Mouse (Mus musculus) heart, postnatal 25 days (tissue): ENCODE results near the gene Fcor. TPM values are rescaled to one million over a fixed set of nuclear protein-coding genes. Genes with fewer than 3 reads are reported as not detected.
A peak's percentile ranks its signal among the peaks of the same experiment; 100 is the strongest.

Experiments used
- DNase-seq: peaks from one replicate; pipeline ENCODE4 v3.0.0; 2022; ENCODE audit warnings: low spot score
- intact Hi-C: fragments of 180-260 bp; cut with DNase I; formaldehyde crosslinking; loops from one replicate; pipeline ENCODE4 v1.15.1; 2025
- total RNA-seq, 2 experiments: library from RNA; stranded (reverse); gene quantifications; 2 replicates each; pipeline ENCODE4 v1.2.3; 2021

The Fcor gene
- total RNA-seq, 2 experiments from 2014 or later: 2.2 TPM; not detected in 1

- intact Hi-C loops: no loop called here
- DNase-seq: peak; percentile 86
Observed at GRCm38 (mm10) chr8:3676131-3676992, 4.2 kb upstream of the Fcor start, which contains the start of gene Trappc5. TSS of gene Trappc5 (plus strand) at chr8:3676299.

DNA sequence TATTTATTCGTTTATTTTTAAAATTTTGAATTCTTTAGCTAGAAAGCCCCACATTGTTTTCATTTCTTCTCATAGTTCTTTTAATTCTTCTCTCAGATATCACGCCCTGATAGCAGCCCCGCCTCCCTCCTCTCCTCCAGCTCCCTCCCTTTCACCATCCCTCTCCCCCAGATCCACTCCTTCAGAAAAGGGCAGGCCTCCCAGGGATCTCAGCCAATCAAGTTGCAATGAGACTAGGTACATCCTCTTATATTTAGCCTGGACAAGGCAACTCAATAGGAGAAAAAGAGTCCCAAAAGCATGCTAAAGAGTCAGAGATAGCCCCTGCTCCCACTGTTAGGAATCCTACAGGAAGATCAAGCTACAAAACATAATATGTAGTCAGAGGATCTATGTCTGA lies 2.5 kb upstream of the Fcor start:
- no peak for DNase-seq
- intact Hi-C loops: no loop called here

- intact Hi-C loops: no loop called here
- no peak for DNase-seq
Observed at GRCm38 (mm10) chr8:3670388-3670787, 1.8 kb downstream of the Fcor start.

DNA sequence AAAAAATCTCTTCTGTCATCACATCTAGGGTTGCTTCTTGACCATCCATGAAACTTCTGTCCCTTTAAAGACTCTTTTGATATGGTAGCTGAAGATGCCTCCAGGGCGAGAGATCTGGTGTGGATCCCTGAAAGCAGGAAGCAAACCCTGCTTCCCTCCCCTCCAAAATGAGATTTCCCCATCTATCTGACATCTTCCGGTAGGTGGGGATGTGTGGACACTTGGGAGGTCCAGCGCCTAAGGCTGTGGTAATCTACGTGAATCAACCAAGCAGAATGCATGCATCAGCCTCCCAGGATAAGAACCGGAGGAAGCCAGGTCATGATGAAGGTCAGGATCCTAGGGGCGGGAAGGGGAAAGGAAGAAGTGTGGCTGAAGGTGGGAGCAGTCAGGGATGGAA lies 6.7 kb downstream of the Fcor start, which contains the start of gene Mcemp1:
Mcemp1 (plus strand) TSS at position 248 of the 400 bp plus-strand sequence.
- intact Hi-C loops: no loop called here
- no peak for DNase-seq

DNA sequence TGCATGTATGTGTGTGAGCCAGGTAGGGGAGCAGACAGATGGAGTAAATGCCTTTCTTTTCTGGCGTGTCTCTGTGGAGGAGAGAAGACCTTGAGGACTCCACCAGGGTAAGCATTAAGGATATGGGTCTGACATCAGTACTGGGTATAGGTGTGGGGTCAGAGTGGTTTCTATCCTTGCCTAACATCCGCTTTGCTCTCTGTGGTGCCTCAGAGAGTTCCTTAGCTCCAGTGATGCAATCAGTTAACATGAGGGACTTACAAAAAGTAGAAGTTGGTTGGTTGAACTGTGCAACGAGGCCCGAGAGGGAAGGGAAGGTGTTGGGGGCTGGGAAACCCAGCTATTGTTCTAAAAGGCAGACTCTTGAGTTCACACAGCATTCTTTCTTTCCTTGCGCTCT lies 7.8 kb downstream of the Fcor start:
- DNase-seq: no peak
- intact Hi-C loops: no loop called here

- DNase-seq: no peak
- intact Hi-C loops: no loop called here
Observed at GRCm38 (mm10) chr8:3660889-3661288, 11.3 kb downstream of the Fcor start.

DNA sequence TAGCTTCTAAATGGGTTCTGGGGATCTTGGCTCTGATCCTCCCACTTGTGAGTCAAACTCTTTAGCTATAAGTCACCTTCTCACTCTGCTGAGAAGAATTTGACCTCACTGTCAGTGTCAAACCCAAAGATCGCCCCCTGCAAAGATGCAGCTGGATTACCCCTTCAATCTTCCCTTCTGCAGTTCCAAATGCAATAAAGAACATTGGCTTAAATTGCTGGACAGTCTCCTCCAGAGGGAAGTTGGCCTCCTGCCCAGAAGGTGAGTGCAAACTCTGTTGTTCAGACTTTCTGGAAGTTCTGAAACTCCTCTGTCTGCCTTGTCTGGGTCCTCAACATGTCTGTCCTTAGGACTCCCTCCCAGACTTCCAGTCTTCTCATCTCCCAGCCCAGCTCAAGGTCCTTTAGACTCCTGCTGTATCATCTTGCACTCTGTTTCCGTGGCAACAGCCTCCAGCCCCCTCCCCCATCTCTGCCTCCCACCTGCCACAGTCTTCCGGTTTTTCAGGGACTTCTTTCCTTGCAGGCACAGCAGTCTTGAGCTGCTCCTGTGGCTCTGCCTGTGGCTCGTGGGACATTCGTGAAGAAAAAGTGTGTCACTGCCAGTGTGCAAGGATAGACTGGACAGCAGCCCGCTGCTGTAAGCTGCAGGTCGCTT lies 15.3 kb downstream of the Fcor start:
- intact Hi-C loops: no loop called here
- no peak for DNase-seq

DNA sequence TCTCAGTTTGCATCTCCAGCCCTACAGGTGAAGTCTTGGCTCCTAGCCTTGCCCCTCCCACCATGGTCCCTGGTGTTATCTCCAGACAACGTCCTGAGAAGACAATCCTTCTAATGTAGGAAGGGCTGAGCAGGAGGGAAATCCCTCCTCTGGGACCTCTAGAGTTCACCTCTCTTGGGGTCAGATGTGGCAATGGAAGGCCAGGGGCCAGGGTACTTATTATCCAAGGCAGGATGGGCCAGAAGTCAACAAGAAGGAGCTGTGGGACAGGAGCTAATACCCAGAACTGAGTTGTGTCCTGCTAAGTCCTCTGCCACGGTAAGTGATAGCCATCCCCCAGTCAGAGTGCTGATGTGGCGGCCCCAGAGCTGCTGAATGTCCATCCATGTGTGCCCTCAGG lies 16.6 kb downstream of the Fcor start, which contains the start of gene Retn:
Retn (plus strand) TSS at position 245 of the 400 bp plus-strand sequence.
- DNase-seq: no peak
- intact Hi-C loops: no loop called here

DNA sequence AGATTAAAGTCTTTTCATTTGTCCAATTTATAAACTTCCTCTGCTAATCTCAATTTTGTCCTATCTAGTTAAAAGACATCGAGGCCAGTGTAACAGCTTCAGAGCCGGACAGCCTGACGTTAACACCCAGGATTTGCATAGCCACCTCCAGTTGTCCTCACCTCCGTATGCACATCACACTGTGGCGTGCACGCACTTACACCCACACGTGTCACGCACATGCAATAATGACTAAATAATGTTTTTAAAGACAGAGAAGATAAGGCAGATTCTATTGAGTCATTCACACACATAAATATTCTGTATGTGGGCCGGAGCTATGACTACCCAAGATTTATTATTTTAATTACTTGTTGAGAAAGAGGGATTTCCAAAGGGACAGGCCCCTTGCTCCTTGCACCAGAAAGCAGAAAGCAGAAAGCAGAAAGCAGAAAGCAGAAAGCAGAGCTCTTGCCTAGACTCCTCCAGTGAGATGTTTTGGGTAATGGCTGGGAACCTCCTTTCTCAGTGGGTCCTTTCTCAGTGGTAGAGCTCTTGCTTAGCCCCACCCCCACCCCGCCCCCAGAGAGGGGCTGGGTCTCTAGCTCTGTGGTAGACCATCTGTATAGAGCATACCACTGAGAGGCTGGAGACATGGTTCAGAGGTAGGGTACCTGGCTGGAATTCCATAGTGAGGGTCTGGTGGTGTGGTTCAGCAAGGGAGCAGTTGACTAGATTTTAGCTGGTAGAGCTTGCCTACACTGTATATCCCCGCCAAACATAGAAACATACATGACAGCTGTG lies 17.2 kb downstream of the Fcor start:
- intact Hi-C loops: no loop called here
- DNase-seq: no peak

DNA sequence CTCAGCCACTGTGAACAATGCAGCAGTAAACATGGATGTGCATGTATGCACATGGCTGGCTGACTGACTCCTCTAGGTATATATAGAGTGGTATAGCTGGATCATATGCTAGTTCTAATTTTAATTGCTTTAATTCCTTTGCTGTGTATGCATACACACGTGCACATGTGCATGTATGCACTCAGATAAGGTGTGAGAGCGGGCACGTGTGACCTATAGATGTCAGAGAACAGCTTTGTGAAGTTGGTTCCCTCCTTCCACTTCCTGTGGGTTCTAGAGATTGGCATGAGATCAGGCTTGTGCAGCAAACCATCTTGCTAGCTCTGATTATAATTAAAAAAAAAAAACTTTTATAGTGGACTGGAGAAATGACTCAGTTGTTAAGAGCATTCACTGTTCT lies 19.3 kb downstream of the Fcor start:
- intact Hi-C loops: no loop called here
- no peak for DNase-seq

DNA sequence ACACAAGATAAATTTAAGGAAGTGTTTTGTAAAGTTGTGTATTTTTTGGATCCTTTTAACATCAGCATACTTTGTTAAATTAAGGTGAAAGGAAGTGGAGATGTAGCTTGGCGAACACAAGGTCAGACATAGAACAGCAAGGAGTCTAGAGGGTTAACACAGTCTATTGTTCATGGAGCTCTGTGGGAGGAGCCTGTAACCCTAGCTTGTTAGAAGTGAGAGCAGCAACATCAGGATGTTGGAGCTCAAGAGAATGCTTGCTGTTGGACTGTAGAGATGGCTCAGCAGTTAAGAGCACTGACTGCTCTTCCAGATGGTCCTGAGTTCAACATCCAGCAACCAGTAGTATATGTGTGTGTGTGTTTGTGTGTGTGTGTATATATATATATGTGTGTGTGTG lies 23.2 kb downstream of the Fcor start:
- DNase-seq: no peak
- intact Hi-C loops: no loop called here

DNA sequence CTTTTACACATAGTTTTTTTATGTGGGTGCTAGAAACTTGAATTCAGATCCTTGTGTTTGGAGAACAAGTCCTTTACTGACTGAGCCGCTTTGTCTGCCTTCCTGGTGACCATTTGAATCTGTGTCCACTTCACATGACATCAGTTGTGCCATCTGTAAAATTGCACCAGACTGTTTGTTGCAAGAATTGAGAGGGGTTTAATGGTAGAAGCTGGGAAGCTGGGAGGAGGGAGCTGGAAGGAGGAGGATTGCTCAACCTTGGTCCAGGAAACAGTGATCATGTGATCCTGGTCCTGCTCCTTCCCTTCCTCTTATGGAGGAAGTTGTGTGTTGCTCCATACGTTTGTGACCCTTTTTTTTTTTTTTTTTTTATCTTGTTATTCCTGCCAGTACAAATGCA lies 23.9 kb downstream of the Fcor start:
- no peak for DNase-seq
- intact Hi-C loops: no loop called here

GRCm38 (mm10) chr8:3647561-3647960 lies 24.6 kb downstream of the Fcor start:
- intact Hi-C loops: no loop called here
- DNase-seq: no peak

GRCm38 (mm10) chr8:3646824-3647531 lies 25.2 kb downstream of the Fcor start:
- intact Hi-C loops: no loop called here
- no peak for DNase-seq

- intact Hi-C loops: no loop called here
- DNase-seq: no peak
Observed at GRCm38 (mm10) chr8:3645804-3646203, 26.4 kb downstream of the Fcor start.

DNA sequence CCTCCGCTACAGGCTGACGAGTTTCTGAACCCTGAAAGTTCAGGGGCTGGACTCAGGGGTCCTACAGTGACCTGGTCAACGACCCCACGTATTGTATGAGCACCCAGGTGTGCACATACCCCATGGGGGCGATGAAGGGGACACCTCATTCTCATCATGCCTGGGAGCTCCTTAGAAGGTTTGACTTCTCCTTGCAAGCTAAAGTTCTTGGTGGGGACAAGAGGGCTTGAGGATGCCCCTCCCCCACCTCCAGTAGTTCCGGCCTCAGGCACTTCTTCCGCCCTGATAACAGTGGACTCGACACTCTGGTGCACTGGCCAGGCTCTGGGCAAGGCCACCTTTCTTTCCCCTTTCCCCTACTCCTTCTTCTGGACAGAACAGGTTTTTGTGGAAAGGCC lies 40.7 kb downstream of the Fcor start:
- intact Hi-C loops: no loop called here
- no peak for DNase-seq

- DNase-seq: no peak
- intact Hi-C loops: no loop called here
Observed at GRCm38 (mm10) chr8:3630647-3631477, 41.3 kb downstream of the Fcor start, which contains the start of gene Stxbp2. TSS of gene Stxbp2 (plus strand) at chr8:3630955.

- intact Hi-C loops: no loop called here
- DNase-seq: no peak
Observed at GRCm38 (mm10) chr8:3628014-3628413, 44.1 kb downstream of the Fcor start.

GRCm38 (mm10) chr8:3626971-3627370 lies 45.2 kb downstream of the Fcor start:
- intact Hi-C loops: no loop called here
- no peak for DNase-seq
